Mouse (Mus musculus) lung, embryonic 16.5 days (tissue): ENCODE measurements around the gene Prss42. TPM values are rescaled to one million over a fixed set of nuclear protein-coding genes. Genes with fewer than 3 reads are reported as not detected.

ENCODE experiments used
- ATAC-seq: fragments of 200-750 bp; cut with Nextera tagmentation; 2 replicates; pipeline ENCODE4 v1.8.0; 2017; ENCODE audit warnings: low read depth, mild to moderate bottlenecking, moderate library complexity
- H3K27ac ChIP-seq: fragments of 300-500 bp; sonication (generic); 2 replicates; pipeline ENCODE4 v1.5.1; 2014; ENCODE audit warnings: mild to moderate bottlenecking, control low read depth, low read length
- H3K27me3 ChIP-seq: fragments of 300-500 bp; sonication (generic); 2 replicates; pipeline ENCODE4 v1.6.1; 2014; ENCODE audit warnings: low read depth, low read length, mixed read lengths; ENCODE audit not compliant: control insufficient read depth, insufficient read depth
- H3K36me3 ChIP-seq: fragments of 300-500 bp; sonication (generic); 2 replicates; pipeline ENCODE4 v1.6.1; 2014; ENCODE audit warnings: low read length; ENCODE audit not compliant: control insufficient read depth, insufficient read depth
- H3K4me1 ChIP-seq: fragments of 300-500 bp; sonication (generic); replicated peaks from 2 replicates; pipeline ENCODE4 v1.6.1; 2014; ENCODE audit warnings: low read length, mixed read lengths; ENCODE audit not compliant: control insufficient read depth, insufficient read depth
- H3K4me2 ChIP-seq: fragments of 300-500 bp; sonication (generic); 2 replicates; pipeline ENCODE4 v1.6.1; 2014; ENCODE audit warnings: low read depth, low read length, control low read depth
- H3K4me3 ChIP-seq: fragments of 300-500 bp; sonication (generic); 2 replicates; pipeline ENCODE4 v1.5.1; 2014; ENCODE audit warnings: mild to moderate bottlenecking, low read length, control low read depth
- H3K9ac ChIP-seq: fragments of 300-500 bp; sonication (generic); 2 replicates; pipeline ENCODE4 v1.6.1; 2014; ENCODE audit warnings: low read length, control low read depth
- H3K9me3 ChIP-seq: fragments of 300-500 bp; sonication (generic); 2 replicates; pipeline ENCODE4 v1.6.1; 2016; ENCODE audit warnings: low read length; ENCODE audit not compliant: control insufficient read depth
- WGBS: fragments of 180-500 bp; shearing (Covaris S2); extraction: QIAGEN DNeasy Blood & Tissue Kit; methylation state at CpG from one replicate; pipeline ENCODE4 v1.1.7; 2014; 5-methylcytosine and 5-hydroxymethylcytosine counted together
- polyA plus RNA-seq: library from polyadenylated mRNA; unstranded; fragments of >200 nt; fragmentation: Nextera tagmentation; extraction: Ambion mirVana; gene quantifications from 2 replicates; pipeline ENCODE4 v1.2.1, GENCODE M21; 2015

The Prss42 gene
- polyA plus RNA-seq, 1 experiment from 2014 or later = not detected

DNA sequence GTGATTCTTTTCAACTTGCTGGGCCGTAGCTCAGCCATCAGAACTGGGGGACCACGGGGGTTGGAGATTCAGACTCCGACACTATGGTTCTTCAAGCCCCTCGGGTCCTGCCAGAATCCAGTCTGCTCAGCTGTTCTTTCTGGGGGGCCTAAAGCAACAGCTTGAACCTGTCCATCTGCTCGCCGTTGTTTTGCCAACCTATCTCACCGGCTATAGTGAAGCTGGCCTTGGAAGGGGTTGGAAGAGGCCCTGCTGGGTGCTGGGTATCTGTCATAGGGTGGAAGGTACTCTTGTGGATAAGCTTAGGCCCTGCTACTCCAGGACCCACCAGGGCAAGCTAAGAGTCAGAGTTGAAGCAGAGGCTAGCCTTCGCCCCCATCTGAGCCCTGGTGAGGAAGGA lies 37.1 kb upstream of the Prss42 start:
- Histone ChIP-seq H3K27ac (peak overlapping the region; percentile 48; the same call in 1 of the 2 replicates), H3K9me3 (no peaks in the 10 kb centered on the region), H3K4me1 (peaks cover 27% of the 10 kb centered on the region), H3K4me3 (no peak overlapping the region), H3K4me2 (no peak overlapping the region), H3K27me3 (no peaks in the 10 kb centered on the region), H3K9ac (no peak overlapping the region), H3K36me3 (no peaks in the 10 kb centered on the region)
- ATAC-seq = no peak
- WGBS = 71% methylated on average over 8 of the region's 8 CpGs

DNA sequence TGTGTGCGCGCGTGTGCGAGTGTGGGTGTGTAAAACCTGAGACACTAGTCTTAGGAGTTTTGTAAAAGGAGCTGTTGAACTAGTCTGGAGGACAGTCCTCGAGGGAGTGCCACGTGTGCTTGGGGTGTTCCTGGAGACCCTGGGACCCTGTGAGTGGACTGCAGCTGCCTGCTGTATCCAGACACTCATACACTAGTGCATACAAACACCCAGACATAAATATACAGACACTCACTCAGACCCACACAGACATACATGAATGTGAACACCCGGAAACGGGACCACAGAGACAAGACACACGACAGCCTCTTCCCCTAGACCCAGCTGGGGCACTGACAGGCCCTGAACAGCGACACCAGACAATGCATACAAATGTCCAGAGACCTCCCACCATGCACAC lies 35.2 kb upstream of the Prss42 start:
- H3K9me3 ChIP-seq = no peaks in the 10 kb centered on the region
- no peak overlapping the region for H3K4me3 ChIP-seq
- H3K4me2 ChIP-seq = no peak overlapping the region
- WGBS = 54% methylated on average over 10 of the region's 10 CpGs
- H3K9ac ChIP-seq = no peak overlapping the region
- no peaks in the 10 kb centered on the region; the same call in 1 of the 2 replicates for H3K27me3 ChIP-seq
- ATAC-seq = peak; percentile 81
- peaks cover 27% of the 10 kb centered on the region for H3K4me1 ChIP-seq
- H3K36me3 ChIP-seq = no peaks in the 10 kb centered on the region
- peak overlapping the region; percentile 70 for H3K27ac ChIP-seq

DNA sequence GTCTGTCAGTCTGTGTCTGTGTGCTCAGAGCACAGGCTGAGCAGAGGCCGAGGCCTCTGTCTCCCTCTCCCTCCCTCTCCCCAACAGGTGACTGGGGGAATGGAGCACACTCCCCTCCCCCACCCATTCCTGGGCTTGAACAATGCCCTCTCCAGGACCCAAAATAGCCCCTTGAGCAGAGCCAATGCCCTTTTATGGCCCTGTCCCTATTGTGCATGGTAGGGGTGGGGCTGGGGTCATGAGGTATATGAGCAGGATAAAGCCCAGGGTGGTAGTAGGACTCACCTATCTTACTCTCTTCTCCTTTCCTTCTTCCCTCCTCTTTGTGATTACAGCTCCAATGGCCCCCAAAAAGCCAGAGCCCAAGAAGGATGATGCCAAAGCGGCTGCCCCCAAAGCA lies 34.6 kb upstream of the Prss42 start:
- Histone ChIP-seq H3K27me3 (no peaks in the 10 kb centered on the region; the same call in 1 of the 2 replicates), H3K4me1 (peaks cover 25% of the 10 kb centered on the region), H3K9ac (no peak overlapping the region), H3K4me2 (no peak overlapping the region), H3K36me3 (no peaks in the 10 kb centered on the region), H3K27ac (no peak overlapping the region), H3K4me3 (no peak overlapping the region), H3K9me3 (no peaks in the 10 kb centered on the region)
- WGBS = 49% methylated on average over 2 of the region's 2 CpGs
- no peak for ATAC-seq

GRCm38 (mm10) chr9:110772336-110772735 lies 25.6 kb upstream of the Prss42 start:
- no peak overlapping the region for H3K4me3 ChIP-seq
- H3K27me3 ChIP-seq = no peaks in the 10 kb centered on the region
- 86% methylated on average over 10 of the region's 10 CpGs for WGBS
- H3K27ac ChIP-seq = no peak overlapping the region
- no peak overlapping the region for H3K4me2 ChIP-seq
- H3K9me3 ChIP-seq = no peaks in the 10 kb centered on the region
- H3K36me3 ChIP-seq = no peaks in the 10 kb centered on the region
- H3K9ac ChIP-seq = no peak overlapping the region
- ATAC-seq = no peak
- H3K4me1 ChIP-seq = peaks cover 13% of the 10 kb centered on the region; the same call in 1 of the 2 replicates

- Histone ChIP-seq H3K4me2 (peak overlapping the region; percentile 40), H3K4me1 (peaks cover 16% of the 10 kb centered on the region; the same call in 1 of the 2 replicates), H3K9ac (peak overlapping the region; percentile 25; the same call in 1 of the 2 replicates), H3K27ac (peak overlapping the region; percentile 93), H3K36me3 (no peaks in the 10 kb centered on the region), H3K4me3 (peak overlapping the region; percentile 12), H3K27me3 (no peaks in the 10 kb centered on the region), H3K9me3 (no peaks in the 10 kb centered on the region)
- WGBS = 49% methylated on average over 15 of the region's 15 CpGs
- peak; percentile 85 for ATAC-seq
Measured at GRCm38 (mm10) chr9:110774403-110775268, 23.3 kb upstream of the Prss42 start.

DNA sequence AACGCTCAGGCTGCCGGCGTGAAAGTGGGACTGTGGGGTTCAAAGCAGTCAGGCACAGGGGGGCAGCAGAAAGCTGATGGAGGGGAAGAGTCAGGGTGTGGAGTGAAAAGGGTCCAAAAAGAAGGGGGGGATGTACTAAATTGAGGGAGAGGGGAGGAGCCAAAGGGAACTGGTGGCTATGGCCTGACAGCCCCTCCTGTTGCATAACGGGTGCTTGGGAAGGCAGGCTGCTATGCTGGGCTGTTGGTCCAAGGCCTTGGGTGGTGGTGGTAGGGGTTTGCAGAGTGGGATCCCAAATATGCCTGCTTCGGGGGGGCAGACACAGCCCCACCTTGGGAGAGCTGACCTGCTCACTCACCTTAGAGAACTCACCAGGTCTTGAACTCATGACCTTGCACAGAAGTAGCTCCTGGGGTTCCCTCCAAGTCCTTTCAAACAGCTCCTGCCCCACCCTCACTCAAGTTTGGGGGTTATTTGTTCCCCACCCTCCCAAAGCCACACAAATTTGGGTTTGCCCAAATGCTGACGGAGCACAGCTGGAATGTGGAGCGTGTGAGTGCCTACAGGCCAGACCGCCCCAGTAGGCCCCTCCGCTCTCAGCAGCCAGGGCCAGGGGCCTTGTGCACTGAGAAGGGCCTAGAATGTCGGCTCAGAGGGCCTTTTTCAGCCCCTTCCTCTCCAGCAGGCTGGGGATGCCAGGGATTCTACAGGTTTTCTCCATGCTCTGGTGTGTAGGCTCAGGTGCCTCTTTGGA lies 22.5 kb upstream of the Prss42 start:
- peak overlapping the region; percentile 40 for H3K4me2 ChIP-seq
- 49% methylated on average over 10 of the region's 10 CpGs for WGBS

DNA sequence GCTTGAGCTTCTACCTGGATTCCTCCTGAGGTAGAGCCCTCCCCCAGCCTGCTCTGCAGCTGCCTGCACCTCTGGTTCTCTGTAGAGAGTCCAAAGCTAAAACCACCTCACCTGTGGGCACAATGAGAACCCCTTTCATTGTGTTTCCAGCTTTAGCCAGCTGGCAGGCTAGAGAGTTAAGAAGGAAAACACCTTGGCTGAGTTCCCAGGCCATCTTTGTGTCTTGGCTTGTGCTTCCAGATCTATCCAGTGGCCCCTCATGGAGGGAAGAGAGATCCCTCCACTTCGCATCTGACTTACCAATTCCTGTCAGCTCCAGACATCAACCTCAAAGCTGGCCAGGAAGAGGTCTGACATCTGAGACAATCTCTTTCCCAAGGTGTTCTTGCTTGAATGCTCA lies 19.9 kb upstream of the Prss42 start:
- WGBS = 61% methylated on average over 1 of the region's 1 CpGs

More for the DNA sequence above, 22.5 kb upstream of the Prss42 start:
- H3K9ac ChIP-seq = peak overlapping the region; percentile 57
- H3K27ac ChIP-seq = peak overlapping the region; percentile 93
- ATAC-seq = peak; percentile 83
- peak overlapping the region; percentile 12 for H3K4me3 ChIP-seq
- no peaks in the 10 kb centered on the region for H3K36me3 ChIP-seq
- H3K9me3 ChIP-seq = no peaks in the 10 kb centered on the region
- H3K4me1 ChIP-seq = peaks cover 17% of the 10 kb centered on the region
- H3K27me3 ChIP-seq = no peaks in the 10 kb centered on the region

DNA sequence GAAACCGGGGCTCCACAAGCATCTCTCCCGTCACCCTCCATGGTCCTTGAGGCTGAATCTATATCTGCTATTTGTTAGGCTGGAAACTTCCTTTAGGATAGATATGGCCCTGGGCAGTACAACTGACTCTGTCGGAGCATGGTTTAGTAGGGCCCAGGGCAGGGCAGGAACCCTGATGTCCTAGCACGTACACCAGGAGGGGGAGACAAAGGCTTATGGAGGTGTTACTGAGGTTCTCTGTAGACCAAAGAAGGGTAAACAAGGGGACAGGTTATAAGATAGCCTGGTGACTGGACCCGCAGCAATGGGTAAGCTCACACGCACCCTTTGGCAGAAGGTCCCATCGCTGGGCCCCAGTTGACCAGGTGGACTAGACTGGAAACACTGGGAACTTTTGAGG lies 19.4 kb upstream of the Prss42 start:
- H3K4me1 ChIP-seq = peaks cover 28% of the 10 kb centered on the region
- H3K9me3 ChIP-seq = no peaks in the 10 kb centered on the region
- no peak overlapping the region for H3K4me3 ChIP-seq
- no peak overlapping the region for H3K27ac ChIP-seq
- ATAC-seq = no peak
- no peaks in the 10 kb centered on the region for H3K36me3 ChIP-seq
- 71% methylated on average over 7 of the region's 7 CpGs for WGBS
- H3K4me2 ChIP-seq = no peak overlapping the region
- H3K9ac ChIP-seq = no peak overlapping the region
- no peaks in the 10 kb centered on the region for H3K27me3 ChIP-seq

More for the DNA sequence above, 19.9 kb upstream of the Prss42 start:
- no peaks in the 10 kb centered on the region for H3K27me3 ChIP-seq
- no peak overlapping the region for H3K9ac ChIP-seq
- H3K9me3 ChIP-seq = no peaks in the 10 kb centered on the region
- H3K36me3 ChIP-seq = no peaks in the 10 kb centered on the region
- H3K4me1 ChIP-seq = peaks cover 28% of the 10 kb centered on the region
- H3K4me2 ChIP-seq = no peak overlapping the region
- no peak overlapping the region for H3K27ac ChIP-seq
- H3K4me3 ChIP-seq = no peak overlapping the region
- ATAC-seq = no peak

- peaks cover 28% of the 10 kb centered on the region for H3K4me1 ChIP-seq
- no peak overlapping the region for H3K4me2 ChIP-seq
- H3K27ac ChIP-seq = no peak overlapping the region
- H3K9me3 ChIP-seq = no peaks in the 10 kb centered on the region
- H3K4me3 ChIP-seq = no peak overlapping the region
- H3K9ac ChIP-seq = no peak overlapping the region
- 56% methylated on average over 5 of the region's 5 CpGs for WGBS
- no peaks in the 10 kb centered on the region for H3K36me3 ChIP-seq
- no peak for ATAC-seq
- H3K27me3 ChIP-seq = no peaks in the 10 kb centered on the region
Measured at GRCm38 (mm10) chr9:110779242-110779913, 18.6 kb upstream of the Prss42 start.
